Mouse (Mus musculus): ENCODE results near the gene Cryba4. TPM values are rescaled to one million over a fixed set of nuclear protein-coding genes. Genes with fewer than 3 reads are reported as not detected.

Gene Cryba4
- under 1 TPM in 1 of 2 experiments, not detected in 1; 0.86 TPM for total RNA-seq (2021)
- long read RNA-seq, experiment 1, partial matches to known transcripts: 0 of 1 reads
- long read RNA-seq, experiment 1, other reads (novel, unspliced or antisense): 0 of 1 reads
- long read RNA-seq, experiment 2, partial matches to known transcripts: 0 of 1 reads
- long read RNA-seq, experiment 2, other reads (novel, unspliced or antisense): 0 of 1 reads

GRCm38 (mm10) chr5:112252400-112252799 is at the start of gene Cryba4:
TSS of gene Cryba4 (minus strand) at chr5:112252518.
- peak; percentile 49 for DNase-seq
- peak within 1 kb of the TSS; percentile 43; the same call in 1 of the 2 replicates for H3K27ac ChIP-seq
- intact Hi-C loops (cut with DNase I): loop anchor here (5.0 kb wide), 1 partner anchor 40 kb away; no protein-coding TSS in a partner anchor
- TF ChIP-seq CTCF (IDR thresholded peaks at IDR 0.05): no peak
- no peak within 1 kb of the TSS for H3K4me3 ChIP-seq

DNA sequence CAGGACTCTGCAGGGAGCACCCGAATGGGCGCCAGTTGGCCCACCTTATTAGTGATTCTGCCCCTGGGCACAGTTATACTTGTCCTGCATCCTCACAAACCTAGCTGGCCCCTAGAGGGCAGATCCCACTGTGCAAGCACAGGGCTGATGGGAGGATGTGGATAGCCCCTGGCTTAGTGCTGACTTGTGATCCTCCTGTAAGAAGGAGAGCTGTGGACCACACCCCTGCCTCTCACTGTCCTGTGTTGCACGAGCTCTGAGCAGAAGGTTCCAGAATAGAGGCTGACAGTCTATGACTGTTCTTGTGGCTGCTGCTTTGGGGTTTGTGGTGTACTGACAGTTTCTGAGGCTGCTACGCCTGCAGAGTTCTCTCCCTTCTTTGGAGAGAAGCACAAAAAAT is 49.4 kb upstream of the Cryba4 start:
- 0 out of 2 replicates have a peak, but pooled peaks have one; percentile 2 for TF ChIP-seq CTCF (IDR thresholded peaks at IDR 0.05)
- Histone ChIP-seq H3K4me3 (no peak overlapping the region), H3K27ac (no peak overlapping the region)
- intact Hi-C loops (cut with DNase I): no loop called here
- DNase-seq: no peak

- intact Hi-C loops (cut with DNase I): no loop called here
- no peak overlapping the region for H3K4me3 ChIP-seq
- no peak for TF ChIP-seq CTCF (IDR thresholded peaks at IDR 0.05)
- H3K27ac ChIP-seq: peak overlapping the region; percentile 20; the same call in 1 of the 2 replicates
- DNase-seq: no peak
Observed at GRCm38 (mm10) chr5:112300721-112301308, 48.5 kb upstream of the Cryba4 start.

DNA sequence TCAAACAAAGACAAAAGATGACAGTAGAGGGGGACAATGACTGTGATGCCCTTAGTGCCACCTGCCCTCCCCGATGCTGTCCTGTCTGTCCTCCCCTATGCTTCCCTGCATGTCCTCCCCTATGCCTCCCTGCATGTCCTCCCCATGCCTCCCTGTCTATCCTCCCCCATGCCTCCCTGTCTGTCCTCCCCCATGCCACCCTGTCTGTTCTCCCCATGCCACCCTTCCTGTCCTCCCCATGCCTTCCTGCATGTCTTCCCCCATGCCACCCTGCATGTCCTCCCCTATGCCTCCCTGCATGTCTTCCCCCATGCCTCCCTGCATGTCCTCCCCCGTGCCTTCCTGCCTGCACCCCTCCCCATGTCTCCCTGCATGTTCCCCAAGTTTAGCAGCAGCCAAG is 47.8 kb upstream of the Cryba4 start:
- no peak for TF ChIP-seq CTCF (IDR thresholded peaks at IDR 0.05)
- DNase-seq: no peak
- Histone ChIP-seq H3K27ac (peak overlapping the region; percentile 71; the same call in 1 of the 2 replicates), H3K4me3 (no peak overlapping the region)
- intact Hi-C loops (cut with DNase I): no loop called here

- H3K27ac ChIP-seq: peak overlapping the region; percentile 71
- no peak overlapping the region for H3K4me3 ChIP-seq
- TF ChIP-seq CTCF (IDR thresholded peaks at IDR 0.05): no peak
- DNase-seq: no peak
- intact Hi-C loops (cut with DNase I): no loop called here
Observed at GRCm38 (mm10) chr5:112299399-112299798, 47.1 kb upstream of the Cryba4 start.

DNA sequence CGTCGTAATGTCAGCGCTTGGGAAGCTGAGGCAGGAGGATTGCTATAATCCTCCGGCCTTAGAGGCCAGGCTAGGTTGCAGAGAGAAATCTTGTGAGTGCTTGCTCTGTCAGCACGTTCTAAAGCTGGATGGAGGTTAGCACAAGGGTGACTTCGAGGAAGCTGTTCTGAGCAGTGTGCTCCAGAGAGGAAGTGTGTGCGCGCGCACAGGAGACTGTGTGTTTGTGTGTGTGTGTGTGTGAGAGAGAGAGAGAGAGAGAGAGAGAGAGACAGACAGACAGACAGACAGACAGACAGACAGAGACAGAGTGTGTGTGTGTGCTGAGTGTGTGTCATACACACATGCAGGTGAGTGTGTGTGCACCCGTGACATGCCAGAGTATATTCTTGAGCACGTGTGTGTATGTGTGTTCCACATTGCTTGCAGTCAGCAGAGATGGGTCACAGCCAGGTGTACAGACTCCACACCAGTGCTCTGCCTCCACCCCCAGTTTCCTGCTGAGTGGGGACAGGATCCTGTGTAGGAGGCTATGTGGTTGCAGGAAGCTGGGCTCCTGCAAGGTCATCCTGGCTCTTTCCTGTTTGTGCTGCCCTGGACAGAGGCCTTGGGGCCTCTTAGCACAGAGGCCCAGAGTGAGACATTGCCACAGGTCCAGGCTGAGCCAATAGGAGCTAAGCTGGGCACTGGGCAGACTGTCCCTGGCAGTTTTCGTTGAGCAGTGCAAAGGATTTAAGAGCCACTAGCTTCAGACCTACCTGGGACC is 46.1 kb upstream of the Cryba4 start:
- TF ChIP-seq CTCF (IDR thresholded peaks at IDR 0.05): no peak
- H3K27ac ChIP-seq: peak overlapping the region; percentile 71
- intact Hi-C loops (cut with DNase I): no loop called here
- no peak for DNase-seq
- H3K4me3 ChIP-seq: peak overlapping the region; percentile 26; the same call in 1 of the 2 replicates

DNA sequence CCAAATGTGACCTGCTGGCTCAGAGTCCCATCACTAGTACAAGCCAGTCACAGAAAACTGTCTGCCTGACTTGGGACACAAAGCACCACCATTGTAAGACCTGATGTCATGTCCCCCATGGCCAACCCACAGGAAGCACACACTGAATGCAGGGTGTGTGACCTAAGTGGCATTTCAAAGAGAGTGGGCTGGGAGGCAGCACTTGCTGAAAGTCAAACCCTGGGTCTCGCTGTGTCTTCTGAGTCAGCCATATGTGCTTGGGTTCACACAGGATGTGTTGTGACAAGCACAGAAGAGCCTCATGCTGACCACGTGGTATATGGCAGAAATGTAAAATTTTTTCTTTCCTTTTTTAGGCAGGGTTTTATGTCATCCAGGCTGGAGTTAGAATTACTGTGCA is 44.9 kb upstream of the Cryba4 start:
- Histone ChIP-seq H3K4me3 (no peak overlapping the region), H3K27ac (peak overlapping the region; percentile 71)
- intact Hi-C loops (cut with DNase I): no loop called here
- TF ChIP-seq CTCF (IDR thresholded peaks at IDR 0.05): no peak
- DNase-seq: no peak

DNA sequence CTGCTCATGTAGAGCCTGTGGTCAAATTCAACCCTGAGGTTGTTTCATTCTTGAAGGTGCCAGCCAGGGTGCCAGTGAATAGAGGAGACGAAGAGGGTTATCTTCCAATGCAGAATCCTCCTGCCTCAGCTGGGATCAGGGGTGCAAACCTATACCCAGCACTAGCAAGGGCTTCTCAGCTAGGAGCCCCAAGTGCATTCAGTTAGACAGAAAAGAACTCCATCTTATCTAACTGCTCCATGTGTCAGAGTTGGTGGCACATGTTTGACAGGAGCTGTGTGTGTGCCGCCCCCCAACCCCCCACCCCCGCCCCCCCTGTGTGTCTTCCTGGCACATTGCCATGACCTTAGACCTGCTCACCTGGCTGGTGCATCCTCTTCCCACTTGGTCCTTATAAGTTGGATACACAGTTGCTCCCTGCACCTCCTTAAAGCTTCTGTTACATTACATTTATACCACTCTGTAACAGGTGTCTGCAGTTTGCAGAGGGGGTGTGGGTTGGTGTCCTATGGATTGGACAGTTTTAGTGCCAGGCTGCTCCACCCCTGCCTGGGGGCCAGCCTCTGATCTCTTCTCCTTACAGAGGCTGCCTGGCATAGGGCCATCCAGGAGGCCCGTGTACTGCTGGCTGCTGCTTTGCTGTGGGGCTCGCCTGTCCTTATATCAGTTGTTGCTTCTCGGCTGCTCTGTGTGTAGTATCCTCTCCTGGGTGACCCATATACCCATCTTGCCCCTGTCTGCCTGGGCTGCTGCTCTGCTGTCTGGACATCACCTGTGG is 44.3 kb upstream of the Cryba4 start:
- TF ChIP-seq CTCF (IDR thresholded peaks at IDR 0.05): no peak
- Histone ChIP-seq H3K27ac (peak overlapping the region; percentile 71), H3K4me3 (no peak overlapping the region)
- intact Hi-C loops (cut with DNase I): no loop called here
- DNase-seq: no peak

DNA sequence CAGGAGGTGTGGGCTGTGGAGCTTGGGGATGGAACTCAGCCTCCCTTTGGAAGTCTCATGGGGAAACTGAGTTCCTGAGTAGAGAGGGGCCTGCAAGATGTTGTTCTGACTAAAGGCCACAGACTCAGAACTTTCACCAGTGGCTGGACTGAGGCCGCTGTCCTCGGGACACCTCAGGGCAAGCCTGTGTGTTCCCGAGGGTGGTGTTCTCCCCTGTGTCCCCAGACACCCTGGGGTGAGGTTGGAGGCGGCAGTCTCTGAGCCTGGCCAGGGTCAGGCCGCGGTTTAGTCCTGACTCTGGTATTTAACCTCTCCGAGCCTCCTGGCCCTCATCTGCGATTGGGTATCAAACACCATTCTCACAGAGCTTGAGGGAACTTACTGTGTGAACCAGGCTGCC is 43.2 kb upstream of the Cryba4 start:
- DNase-seq: no peak
- H3K27ac ChIP-seq: peak overlapping the region; percentile 44
- intact Hi-C loops (cut with DNase I): no loop called here
- no peak overlapping the region for H3K4me3 ChIP-seq
- TF ChIP-seq CTCF (IDR thresholded peaks at IDR 0.05): no peak

GRCm38 (mm10) chr5:112295162-112295561 is 42.8 kb upstream of the Cryba4 start:
- intact Hi-C loops (cut with DNase I): no loop called here
- TF ChIP-seq CTCF (IDR thresholded peaks at IDR 0.05): no peak
- DNase-seq: no peak
- Histone ChIP-seq H3K27ac (peak overlapping the region; percentile 44), H3K4me3 (no peak overlapping the region)

GRCm38 (mm10) chr5:112294696-112295095 is 42.4 kb upstream of the Cryba4 start:
- no peak for DNase-seq
- Histone ChIP-seq H3K4me3 (no peak overlapping the region), H3K27ac (peak overlapping the region; percentile 43)
- TF ChIP-seq CTCF (IDR thresholded peaks at IDR 0.05): no peak
- intact Hi-C loops (cut with DNase I): loop anchor here (5.0 kb wide), 1 partner anchor 42 kb away; the partner anchor contains the start of gene Cryba4

GRCm38 (mm10) chr5:112293800-112294199 is 41.5 kb upstream of the Cryba4 start:
- DNase-seq: no peak
- H3K27ac ChIP-seq: no peak overlapping the region
- no peak for TF ChIP-seq CTCF (IDR thresholded peaks at IDR 0.05)
- intact Hi-C loops (cut with DNase I): loop anchor here (5.0 kb wide), 1 partner anchor 41 kb away; the partner anchor contains the start of gene Cryba4
- no peak overlapping the region for H3K4me3 ChIP-seq
